Mouse (Mus musculus): ENCODE data around the gene Zmiz1. TPM values are rescaled to one million over a fixed set of nuclear protein-coding genes. Genes with fewer than 3 reads are reported as not detected.

The Zmiz1 gene
- polyA plus RNA-seq, 1 experiment from 2014 or later = 31.3 TPM

- peaks cover 70 to 90% of the 10 kb centered on the region in 2 experiments for H3K4me1 ChIP-seq (ENCODE audit: control insufficient read depth in 2 of 2, insufficient read depth in 2 of 2, low read length in 2 of 2)
- H3K27me3 ChIP-seq (ENCODE audit: control insufficient read depth, insufficient read depth, low read length) = no peaks in the 10 kb centered on the region
- 89% methylated on average over 5 of the region's 5 CpGs for WGBS
- H3K9ac ChIP-seq (ENCODE audit: low read length) = no peak overlapping the region
- no peak for ATAC-seq (ENCODE audit: insufficient number of reproducible peaks, insufficient read depth, low FRiP score, low read depth)
- H3K9me3 ChIP-seq (ENCODE audit: control insufficient read depth, low read length) = no peaks in the 10 kb centered on the region
- H3K4me2 ChIP-seq (ENCODE audit: low read length) = no peak overlapping the region
- no peak overlapping the region; a peak in 1 of 4 replicates for H3K27ac ChIP-seq (replicated peaks in 1 of 2; ENCODE audit: control insufficient read depth in 1 of 2, insufficient read depth in 1 of 2, low read depth in 2 of 2, low read length in 2 of 2)
- no peak overlapping the region for H3K4me3 ChIP-seq (ENCODE audit: control insufficient read depth in 1 of 2, insufficient read depth in 1 of 2, low read depth in 1 of 2, low read length in 2 of 2)
- peaks cover 6% of the 10 kb centered on the region; the same call in 1 of the 2 replicates for H3K36me3 ChIP-seq (ENCODE audit: control insufficient read depth, insufficient read depth, low read length)
Measured at GRCm38 (mm10) chr14:25518645-25519044, 59.7 kb downstream of the Zmiz1 start.

- H3K27ac ChIP-seq (replicated peaks in 1 of 2; ENCODE audit: control insufficient read depth in 1 of 2, insufficient read depth in 1 of 2, low read depth in 2 of 2, low read length in 2 of 2) = peak overlapping the region; percentile 71 to 79
- 45% methylated on average over 4 of the region's 4 CpGs for WGBS
- no peaks in the 10 kb centered on the region for H3K9me3 ChIP-seq (ENCODE audit: control insufficient read depth, low read length)
- no peak overlapping the region for H3K4me3 ChIP-seq (ENCODE audit: control insufficient read depth in 1 of 2, insufficient read depth in 1 of 2, low read depth in 1 of 2, low read length in 2 of 2)
- 0 out of 2 replicates have a peak overlapping the region, but pooled peaks have one; percentile 8 for H3K4me2 ChIP-seq (ENCODE audit: low read length)
- peaks cover 78 to 90% of the 10 kb centered on the region in 2 experiments for H3K4me1 ChIP-seq (ENCODE audit: control insufficient read depth in 2 of 2, insufficient read depth in 2 of 2, low read length in 2 of 2)
- peaks cover 11% of the 10 kb centered on the region; the same call in 1 of the 2 replicates for H3K36me3 ChIP-seq (ENCODE audit: control insufficient read depth, insufficient read depth, low read length)
- no peaks in the 10 kb centered on the region for H3K27me3 ChIP-seq (ENCODE audit: control insufficient read depth, insufficient read depth, low read length)
- no peak; the same call in 1 of the 2 replicates for ATAC-seq (ENCODE audit: insufficient number of reproducible peaks, insufficient read depth, low FRiP score, low read depth)
- H3K9ac ChIP-seq (ENCODE audit: low read length) = no peak overlapping the region; the same call in 1 of the 2 replicates
Measured at GRCm38 (mm10) chr14:25519656-25520055, 60.7 kb downstream of the Zmiz1 start.

GRCm38 (mm10) chr14:25520589-25520988 lies 61.6 kb downstream of the Zmiz1 start:
- peak overlapping the region; percentile 47; the same call in 1 of the 2 replicates for H3K9ac ChIP-seq (ENCODE audit: low read length)

GRCm38 (mm10) chr14:25520991-25521390 lies 62.0 kb downstream of the Zmiz1 start:
- H3K27ac ChIP-seq (replicated peaks in 1 of 2; ENCODE audit: control insufficient read depth in 1 of 2, insufficient read depth in 1 of 2, low read depth in 2 of 2, low read length in 2 of 2) = peak overlapping the region in 1 of 2 experiments; percentile 79; a peak in 1 of 4 replicates
- 64% methylated on average over 9 of the region's 9 CpGs for WGBS
- peak overlapping the region; percentile 47; the same call in 1 of the 2 replicates for H3K9ac ChIP-seq (ENCODE audit: low read length)
- no peak for ATAC-seq (ENCODE audit: insufficient number of reproducible peaks, insufficient read depth, low FRiP score, low read depth)
- peaks cover 14% of the 10 kb centered on the region; the same call in 1 of the 2 replicates for H3K36me3 ChIP-seq (ENCODE audit: control insufficient read depth, insufficient read depth, low read length)
- no peaks in the 10 kb centered on the region for H3K27me3 ChIP-seq (ENCODE audit: control insufficient read depth, insufficient read depth, low read length)
- H3K4me2 ChIP-seq (ENCODE audit: low read length) = no peak overlapping the region
- peaks cover 78 to 90% of the 10 kb centered on the region in 2 experiments for H3K4me1 ChIP-seq (ENCODE audit: control insufficient read depth in 2 of 2, insufficient read depth in 2 of 2, low read length in 2 of 2)
- no peaks in the 10 kb centered on the region for H3K9me3 ChIP-seq (ENCODE audit: control insufficient read depth, low read length)
- no peak overlapping the region for H3K4me3 ChIP-seq (ENCODE audit: control insufficient read depth in 1 of 2, insufficient read depth in 1 of 2, low read depth in 1 of 2, low read length in 2 of 2)

More at GRCm38 (mm10) chr14:25520589-25520988, 61.6 kb downstream of the Zmiz1 start:
- Histone ChIP-seq H3K4me3 (ENCODE audit: control insufficient read depth in 1 of 2, insufficient read depth in 1 of 2, low read depth in 1 of 2, low read length in 2 of 2) (no peak overlapping the region), H3K9me3 (ENCODE audit: control insufficient read depth, low read length) (no peaks in the 10 kb centered on the region), H3K27me3 (ENCODE audit: control insufficient read depth, insufficient read depth, low read length) (no peaks in the 10 kb centered on the region), H3K4me2 (ENCODE audit: low read length) (0 out of 2 replicates have a peak overlapping the region, but pooled peaks have one; percentile 8), H3K36me3 (ENCODE audit: control insufficient read depth, insufficient read depth, low read length) (peaks cover 11% of the 10 kb centered on the region; the same call in 1 of the 2 replicates), H3K4me1 (ENCODE audit: control insufficient read depth in 2 of 2, insufficient read depth in 2 of 2, low read length in 2 of 2) (peaks cover 78 to 90% of the 10 kb centered on the region in 2 experiments), H3K27ac (replicated peaks in 1 of 2; ENCODE audit: control insufficient read depth in 1 of 2, insufficient read depth in 1 of 2, low read depth in 2 of 2, low read length in 2 of 2) (peak overlapping the region; percentile 71 to 79)
- 73% methylated on average over 4 of the region's 4 CpGs for WGBS
- no peak for ATAC-seq (ENCODE audit: insufficient number of reproducible peaks, insufficient read depth, low FRiP score, low read depth)

- no peaks in the 10 kb centered on the region for H3K27me3 ChIP-seq (ENCODE audit: control insufficient read depth, insufficient read depth, low read length)
- no peak overlapping the region for H3K9ac ChIP-seq (ENCODE audit: low read length)
- 75% methylated on average over 4 of the region's 4 CpGs for WGBS
- 0 out of 4 replicates have a peak overlapping the region, but pooled peaks of 1 of the 2 experiments have one; percentile 85 for H3K27ac ChIP-seq (replicated peaks in 1 of 2; ENCODE audit: control insufficient read depth in 1 of 2, insufficient read depth in 1 of 2, low read depth in 2 of 2, low read length in 2 of 2)
- no peak overlapping the region for H3K4me2 ChIP-seq (ENCODE audit: low read length)
- no peak for ATAC-seq (ENCODE audit: insufficient number of reproducible peaks, insufficient read depth, low FRiP score, low read depth)
- H3K4me1 ChIP-seq (ENCODE audit: control insufficient read depth in 2 of 2, insufficient read depth in 2 of 2, low read length in 2 of 2) = peaks cover 80 to 89% of the 10 kb centered on the region in 2 experiments
- peaks cover 17% of the 10 kb centered on the region; the same call in 1 of the 2 replicates for H3K36me3 ChIP-seq (ENCODE audit: control insufficient read depth, insufficient read depth, low read length)
- H3K4me3 ChIP-seq (ENCODE audit: control insufficient read depth in 1 of 2, insufficient read depth in 1 of 2, low read depth in 1 of 2, low read length in 2 of 2) = no peak overlapping the region
- H3K9me3 ChIP-seq (ENCODE audit: control insufficient read depth, low read length) = no peaks in the 10 kb centered on the region
Measured at GRCm38 (mm10) chr14:25521500-25521899, 62.5 kb downstream of the Zmiz1 start.

- H3K27me3 ChIP-seq (ENCODE audit: control insufficient read depth, insufficient read depth, low read length) = no peaks in the 10 kb centered on the region
- 0 out of 2 replicates have a peak overlapping the region, but pooled peaks have one; percentile 59 for H3K9ac ChIP-seq (ENCODE audit: low read length)
- ATAC-seq (ENCODE audit: insufficient number of reproducible peaks, insufficient read depth, low FRiP score, low read depth) = no peak
- H3K4me1 ChIP-seq (ENCODE audit: control insufficient read depth in 2 of 2, insufficient read depth in 2 of 2, low read length in 2 of 2) = peaks cover 75 to 85% of the 10 kb centered on the region in 2 experiments
- no peak overlapping the region for H3K4me3 ChIP-seq (ENCODE audit: control insufficient read depth in 1 of 2, insufficient read depth in 1 of 2, low read depth in 1 of 2, low read length in 2 of 2)
- H3K4me2 ChIP-seq (ENCODE audit: low read length) = no peak overlapping the region
- 12% methylated on average over 4 of the region's 4 CpGs for WGBS
- peak overlapping the region; percentile 79 to 85 for H3K27ac ChIP-seq (replicated peaks in 1 of 2; ENCODE audit: control insufficient read depth in 1 of 2, insufficient read depth in 1 of 2, low read depth in 2 of 2, low read length in 2 of 2)
- H3K9me3 ChIP-seq (ENCODE audit: control insufficient read depth, low read length) = no peaks in the 10 kb centered on the region
- H3K36me3 ChIP-seq (ENCODE audit: control insufficient read depth, insufficient read depth, low read length) = peaks cover 17% of the 10 kb centered on the region; the same call in 1 of the 2 replicates
Measured at GRCm38 (mm10) chr14:25522415-25522814, 63.4 kb downstream of the Zmiz1 start.

GRCm38 (mm10) chr14:25523230-25524110 lies 64.5 kb downstream of the Zmiz1 start:
- ATAC-seq (ENCODE audit: insufficient number of reproducible peaks, insufficient read depth, low FRiP score, low read depth) = 0 out of 2 replicates have a peak, but pooled peaks have one; percentile 1
- peaks cover 73 to 86% of the 10 kb centered on the region in 2 experiments for H3K4me1 ChIP-seq (ENCODE audit: control insufficient read depth in 2 of 2, insufficient read depth in 2 of 2, low read length in 2 of 2)
- peak overlapping the region; percentile 59 for H3K9ac ChIP-seq (ENCODE audit: low read length)

More at GRCm38 (mm10) chr14:25523230-25524110, 64.5 kb downstream of the Zmiz1 start:
- Histone ChIP-seq H3K4me3 (ENCODE audit: control insufficient read depth in 1 of 2, insufficient read depth in 1 of 2, low read depth in 1 of 2, low read length in 2 of 2) (no peak overlapping the region), H3K9me3 (ENCODE audit: control insufficient read depth, low read length) (no peaks in the 10 kb centered on the region), H3K27me3 (ENCODE audit: control insufficient read depth, insufficient read depth, low read length) (no peaks in the 10 kb centered on the region), H3K27ac (replicated peaks in 1 of 2; ENCODE audit: control insufficient read depth in 1 of 2, insufficient read depth in 1 of 2, low read depth in 2 of 2, low read length in 2 of 2) (peak overlapping the region; percentile 79 to 85), H3K4me2 (ENCODE audit: low read length) (no peak overlapping the region), H3K36me3 (ENCODE audit: control insufficient read depth, insufficient read depth, low read length) (peaks cover 16% of the 10 kb centered on the region; the same call in 1 of the 2 replicates)
- WGBS = 26% methylated on average over 11 of the region's 11 CpGs
